Mouse (Mus musculus) layer of hippocampus, postnatal 36 days (tissue): ENCODE measurements around the gene Olfr1377. TPM values are rescaled to one million over a fixed set of nuclear protein-coding genes. Genes with fewer than 3 reads are reported as not detected.
A peak's percentile ranks its signal among the peaks of the same experiment; 100 is the strongest.
"Not testable (repeated sequence)": the region's sequence is repeated elsewhere in the genome, so short reads cannot be mapped to it uniquely, and the experiment has no call there.

ENCODE experiments used
- DNase-seq, 2 experiments: peaks; one replicate each; pipeline ENCODE4 v3.0.0; 2022
- total RNA-seq, 2 experiments: library from RNA; stranded (reverse); gene quantifications; 2 replicates each; pipeline ENCODE4 v1.2.3; 2021

Gene Olfr1377
- not detected for total RNA-seq

GRCm38 (mm10) chr11:50981667-50982066 is at the start of gene Olfr1377:
TSS of gene Olfr1377 (plus strand) at chr11:50981967.
- no peak for DNase-seq

GRCm38 (mm10) chr11:50932040-50932439 is 49.7 kb upstream of the Olfr1377 start:
- DNase-seq: no peak

DNA sequence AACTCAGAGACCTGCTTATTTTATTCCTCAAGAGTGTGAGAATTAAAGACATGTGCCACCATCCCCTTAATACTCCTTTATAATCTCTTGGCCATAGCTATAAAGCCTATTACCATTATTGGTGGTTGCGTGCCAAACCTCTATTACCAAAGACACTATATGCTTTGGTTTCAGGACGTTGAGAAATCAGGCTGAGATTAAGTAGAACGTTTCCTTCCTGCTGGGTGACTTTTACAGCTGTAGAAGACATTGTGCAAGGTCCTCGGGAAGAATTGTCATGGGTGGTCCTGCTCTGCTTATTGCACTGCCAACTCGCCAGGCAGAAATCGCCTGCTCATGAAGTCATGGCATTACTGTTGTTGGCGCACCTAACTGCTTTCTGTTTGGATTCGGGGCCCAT is 43.3 kb upstream of the Olfr1377 start:
- DNase-seq: no peak

DNA sequence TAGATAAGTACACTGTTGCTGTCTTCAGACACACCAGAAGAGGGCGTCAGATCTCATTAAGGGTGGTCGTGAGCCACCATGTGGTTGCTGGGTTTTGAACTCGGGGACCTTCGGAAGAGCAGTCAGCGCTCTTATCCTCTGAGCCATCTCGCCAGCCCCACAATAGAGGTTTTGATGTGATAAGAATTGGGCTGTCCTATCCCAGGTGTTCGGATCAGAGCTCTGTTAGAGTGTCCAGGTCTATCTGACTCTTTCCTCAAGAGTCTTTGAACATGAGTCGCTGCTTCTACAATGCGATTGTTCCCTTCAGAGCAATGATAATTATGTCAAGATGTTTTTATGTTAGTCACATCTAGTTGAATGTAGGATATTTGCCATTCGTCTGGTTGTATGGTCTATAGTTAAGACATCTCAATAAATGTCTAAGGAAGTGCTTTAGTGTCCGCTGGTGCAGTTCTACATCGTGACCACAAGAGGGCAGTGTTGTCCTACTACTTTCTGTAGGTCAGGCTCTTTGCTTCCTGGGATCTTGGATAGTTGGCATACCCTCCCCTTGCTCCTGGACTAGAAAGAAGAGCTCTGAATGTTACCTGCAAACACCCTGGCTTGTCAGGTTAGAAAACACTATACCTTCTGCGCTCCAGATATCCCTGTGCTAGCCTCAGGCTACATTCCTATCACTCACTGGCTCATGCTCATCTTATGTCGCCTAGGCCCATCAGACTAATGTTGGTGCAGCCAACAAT is 42.0 kb upstream of the Olfr1377 start:
- DNase-seq: peak in 1 of 2 experiments; percentile 18

DNA sequence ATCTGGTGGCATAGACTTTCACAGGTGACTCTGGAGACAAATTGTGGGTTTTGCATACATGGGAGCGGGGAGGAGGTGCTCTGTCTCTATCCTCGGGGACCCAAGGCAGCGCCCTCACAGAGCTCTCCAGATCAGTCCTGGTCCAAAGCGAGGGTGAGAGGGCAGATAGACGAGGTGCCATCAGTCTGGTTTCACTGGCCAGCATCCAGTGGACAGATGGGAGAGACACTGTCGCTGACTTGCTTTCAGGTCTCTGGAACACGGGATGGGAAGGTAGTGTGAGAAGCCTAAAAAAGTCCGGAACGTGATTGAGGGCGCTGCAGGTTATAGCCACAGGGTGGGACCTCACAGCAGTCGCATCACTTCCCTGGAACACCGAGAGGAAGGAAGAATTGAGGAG is 39.4 kb upstream of the Olfr1377 start:
- DNase-seq: no peak

- no peak for DNase-seq
These were observed 38.3 kb upstream of the Olfr1377 start, which contains the start of gene 4933414I15Rik for GRCm38 (mm10) chr11:50943506-50943905. TSS of gene 4933414I15Rik (minus strand) at chr11:50943765.

- no peak for DNase-seq
These were observed 29.5 kb upstream of the Olfr1377 start for GRCm38 (mm10) chr11:50952290-50952689.

DNA sequence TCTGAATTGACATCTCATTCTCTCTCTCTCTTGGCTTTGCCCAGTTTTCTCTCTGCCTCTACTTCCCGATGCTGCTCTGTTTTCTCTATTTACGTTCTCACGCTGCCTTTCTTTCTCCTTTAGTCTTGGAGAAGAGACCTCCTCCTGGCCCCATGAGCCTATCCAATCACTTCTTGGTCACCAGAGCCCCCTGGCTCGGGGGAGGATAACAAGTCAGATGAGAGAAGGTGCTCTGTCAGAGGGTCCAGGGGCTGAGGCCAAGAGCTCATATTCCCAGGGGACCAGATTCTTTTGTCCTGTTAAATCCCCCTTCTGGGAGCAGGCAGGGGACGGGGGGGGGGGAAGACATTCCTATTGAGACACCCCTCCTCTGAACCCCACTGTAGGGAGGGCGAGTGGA is 28.1 kb upstream of the Olfr1377 start, which contains the start of gene Prop1:
Gene Prop1, minus strand, starts transcription at position 101 of the 400 bp plus-strand sequence.
- DNase-seq: no peak

DNA sequence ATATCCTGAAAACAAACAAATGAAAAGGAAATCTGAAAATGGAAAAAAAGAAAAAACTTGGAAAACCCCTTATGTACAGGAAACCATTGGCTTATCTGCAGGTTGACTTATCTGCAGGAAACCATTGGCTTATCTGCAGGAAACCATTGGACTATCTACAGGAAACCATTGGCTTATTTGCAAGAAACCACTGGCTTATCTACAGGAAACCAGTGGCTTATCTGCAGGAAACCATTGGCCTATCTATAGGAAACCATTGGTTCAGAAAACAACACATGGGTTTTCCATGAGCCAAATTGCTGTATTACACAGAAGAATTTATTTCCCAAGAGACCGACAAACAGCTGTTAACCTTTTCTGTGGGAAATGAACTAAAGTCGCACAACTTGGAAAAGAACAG is 16.9 kb upstream of the Olfr1377 start:
- DNase-seq: no peak

DNA sequence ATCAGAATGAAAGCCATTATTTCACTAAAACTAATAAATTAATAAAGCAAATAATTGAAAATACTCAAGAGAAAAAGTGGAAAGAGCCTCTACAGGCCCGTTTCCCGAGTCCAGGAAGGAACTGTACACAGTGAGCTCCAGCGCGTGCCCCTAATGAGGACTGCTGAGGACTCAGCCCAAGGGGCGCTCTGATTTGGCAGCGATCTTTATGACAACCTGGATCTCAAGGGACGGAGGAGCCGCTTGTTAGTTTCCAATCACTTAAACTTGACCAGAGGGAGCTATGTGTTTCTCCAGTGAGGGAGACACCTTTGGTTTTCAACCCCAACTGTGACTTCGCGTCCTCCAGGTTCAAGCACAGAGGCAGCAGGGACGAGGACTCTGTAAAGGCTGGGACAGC is 15.5 kb upstream of the Olfr1377 start, which contains the start of gene Olfr1378:
Gene Olfr1378, plus strand, starts transcription at position 301 of the 400 bp plus-strand sequence.
- no peak for DNase-seq

DNA sequence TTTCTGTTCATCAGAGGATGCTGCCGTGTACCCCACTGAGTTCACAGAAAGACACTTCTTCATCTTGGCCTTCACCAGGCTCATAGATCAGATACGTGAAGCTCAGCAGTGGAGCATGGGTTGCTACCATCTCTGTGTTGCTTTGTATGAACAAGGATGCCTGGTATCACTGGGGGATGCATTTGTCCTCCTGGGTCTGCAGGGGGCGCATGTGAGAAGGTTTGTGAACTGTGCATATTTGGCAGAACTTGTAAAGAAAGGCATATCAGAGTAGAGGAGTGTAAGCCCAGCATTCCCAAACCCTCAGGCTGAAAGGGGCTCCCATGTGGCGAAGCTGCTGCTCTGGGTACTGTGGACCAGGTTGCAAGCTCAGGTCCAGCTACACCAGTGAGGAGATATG is 4.6 kb upstream of the Olfr1377 start:
- no peak for DNase-seq

DNA sequence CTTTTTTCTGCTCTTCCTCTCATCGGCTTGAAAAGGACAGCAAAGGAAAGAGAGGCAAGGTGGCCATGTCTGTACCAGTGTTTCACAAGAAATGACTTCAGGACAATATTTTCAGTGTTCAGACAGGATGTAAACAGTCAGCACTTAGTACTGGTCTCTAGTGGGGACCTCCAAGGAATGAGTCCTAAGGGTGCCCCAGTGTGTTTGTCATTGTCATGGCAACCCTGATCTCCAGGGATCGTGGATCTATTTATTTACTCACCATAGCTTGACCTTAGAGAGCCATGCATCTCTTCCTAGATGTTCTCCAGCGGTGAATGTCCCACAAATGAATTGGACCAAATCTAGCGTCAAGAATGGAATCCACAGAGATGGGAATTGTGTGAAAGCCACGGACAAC is 21.5 kb downstream of the Olfr1377 start, which contains the start of gene Olfr51:
Gene Olfr51, plus strand, starts transcription at position 301 of the 400 bp plus-strand sequence.
- DNase-seq: no peak

- no peak for DNase-seq
These were observed 30.1 kb downstream of the Olfr1377 start for GRCm38 (mm10) chr11:51011821-51012220.

- DNase-seq: no peak
These were observed 32.2 kb downstream of the Olfr1377 start, which contains the start of gene Olfr54 for GRCm38 (mm10) chr11:51013936-51014335. TSS of gene Olfr54 (plus strand) at chr11:51014236.

DNA sequence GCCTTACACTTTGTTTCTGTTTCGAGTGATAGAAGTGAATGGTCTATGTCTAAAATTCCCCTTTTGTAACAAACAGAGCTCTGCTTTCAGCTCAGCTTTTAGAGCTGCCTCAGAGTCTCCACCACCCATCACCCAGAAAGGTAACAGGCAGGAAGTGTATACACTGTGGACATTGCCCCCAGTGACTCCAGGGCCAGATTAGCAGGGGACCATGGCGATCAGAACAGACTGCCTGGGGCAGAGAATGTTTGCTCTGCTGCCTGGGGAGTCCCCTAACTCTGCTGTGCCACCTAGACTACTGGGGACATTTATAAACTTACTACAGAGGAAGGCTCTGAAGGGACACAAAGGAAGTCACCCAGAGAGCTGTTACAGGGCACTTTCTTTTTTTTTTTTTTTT is 34.6 kb downstream of the Olfr1377 start:
- no peak for DNase-seq

DNA sequence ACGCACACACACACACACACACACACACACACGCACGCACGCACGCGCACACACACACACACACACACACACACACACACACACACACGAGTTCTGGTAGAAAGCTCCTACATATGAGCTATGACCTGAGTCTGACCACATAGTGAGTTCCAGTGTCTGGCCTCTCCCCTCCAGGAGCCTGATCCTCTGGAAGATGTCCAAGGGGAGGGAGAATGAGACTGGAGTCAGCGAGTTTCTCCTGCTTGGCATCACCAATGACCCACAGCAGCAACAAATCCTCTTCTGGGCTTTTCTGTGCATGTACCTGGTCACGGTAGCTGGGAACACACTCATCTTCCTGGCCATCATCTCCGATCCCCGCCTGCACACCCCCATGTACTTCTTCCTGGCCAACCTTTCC is 45.0 kb downstream of the Olfr1377 start:
- not testable (repeated sequence) for DNase-seq

DNA sequence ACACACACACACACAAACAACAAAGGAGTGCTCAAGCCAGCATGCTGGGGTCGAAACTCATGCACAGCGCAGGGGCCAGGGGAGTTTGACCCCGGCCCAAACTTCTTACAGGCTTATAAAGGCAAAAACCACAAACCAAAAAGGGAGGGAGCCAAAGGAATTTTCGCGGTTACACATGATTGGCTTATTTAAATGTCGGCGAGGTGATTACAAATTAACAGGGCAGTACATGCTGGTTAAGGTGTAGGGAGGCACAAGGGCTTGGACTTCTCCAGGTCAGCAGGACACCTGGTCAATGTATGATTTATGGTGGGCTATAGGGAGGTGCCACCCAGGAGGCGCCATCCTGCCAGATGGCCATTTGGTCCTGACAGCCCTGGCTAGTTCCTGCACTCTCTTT is 47.6 kb downstream of the Olfr1377 start:
- not testable (repeated sequence) for DNase-seq

DNA sequence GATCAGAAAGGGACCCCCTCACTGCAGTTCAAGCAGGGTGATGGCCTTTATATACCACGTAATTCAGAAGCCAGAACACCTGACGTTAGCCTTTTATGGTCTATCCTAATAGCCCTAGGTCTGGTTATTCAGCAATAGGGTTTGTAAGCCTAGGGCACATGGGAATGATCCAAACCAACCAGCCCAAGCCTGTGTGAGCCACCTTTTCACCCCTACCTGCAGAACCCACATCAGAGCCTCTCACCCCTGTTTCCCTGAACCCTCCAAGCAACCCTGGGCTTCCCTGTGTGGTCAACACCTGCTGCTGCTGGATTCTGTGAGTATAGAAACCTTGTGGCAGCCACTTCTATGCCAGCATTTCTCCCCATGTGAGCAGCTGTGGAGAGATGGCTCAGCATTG is 48.5 kb downstream of the Olfr1377 start:
- DNase-seq: no peak

GRCm38 (mm10) chr11:51032851-51033250 is 51.1 kb downstream of the Olfr1377 start:
- no peak for DNase-seq

DNA sequence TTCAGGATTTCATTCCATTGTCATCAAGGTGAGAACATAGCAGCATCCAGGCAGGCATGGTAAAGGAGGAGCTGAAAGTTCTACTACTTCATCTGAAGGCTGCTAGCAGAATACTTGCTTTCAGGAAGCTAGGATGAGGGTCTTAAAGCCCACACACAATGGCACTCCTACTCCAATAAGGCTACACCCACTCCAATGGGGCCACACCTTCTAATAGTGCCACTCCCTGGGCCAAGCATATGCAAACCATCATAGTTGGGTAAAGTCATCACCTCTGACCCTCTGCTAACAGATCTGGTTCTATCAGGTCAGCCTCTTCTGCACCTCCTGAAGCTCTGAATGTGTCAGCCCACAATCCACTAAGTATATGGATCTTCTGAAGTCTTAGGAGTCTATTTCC is 52.4 kb downstream of the Olfr1377 start:
- DNase-seq: not testable (repeated sequence)

- no peak for DNase-seq
These were observed 54.2 kb downstream of the Olfr1377 start for GRCm38 (mm10) chr11:51035951-51036350.
